Mouse (Mus musculus) kidney, adult 2 months (tissue): ENCODE results near the gene Dach1. TPM values are rescaled to one million over a fixed set of nuclear protein-coding genes. Genes with fewer than 3 reads are reported as not detected.

Experiments
- DNase-seq: peaks from one replicate; pipeline ENCODE4 v3.0.0; 2021
- H3K27ac ChIP-seq: fragments of 200-500 bp; 2 replicates; pipeline ENCODE4 v1.5.1; 2012; ENCODE audit warnings: low read depth, low read length, control low read depth, inconsistent platforms; ENCODE audit not compliant: insufficient read depth
- H3K27me3 ChIP-seq: fragments of 200-500 bp; replicated peaks from 2 replicates; pipeline ENCODE4 v1.6.1; 2012; ENCODE audit warnings: mild to moderate bottlenecking, moderate library complexity, low read length, inconsistent platforms; ENCODE audit not compliant: control insufficient read depth, insufficient read depth
- H3K36me3 ChIP-seq: fragments of 200-500 bp; 2 replicates; pipeline ENCODE4 v1.6.1; 2012; ENCODE audit warnings: mild to moderate bottlenecking, moderate library complexity, low read length, inconsistent platforms; ENCODE audit not compliant: control insufficient read depth, insufficient read depth
- H3K4me1 ChIP-seq: fragments of 200-500 bp; 2 replicates; pipeline ENCODE4 v1.6.1; 2011; ENCODE audit warnings: low read length; ENCODE audit not compliant: control insufficient read depth, insufficient read depth
- H3K4me3 ChIP-seq: fragments of 200-500 bp; 2 replicates; pipeline ENCODE4 v1.5.1; 2011; ENCODE audit warnings: mild to moderate bottlenecking, low read depth, low read length, control low read depth; ENCODE audit not compliant: insufficient read depth
- CTCF ChIP-seq: fragments of 200-500 bp; conservative IDR thresholded peaks from 2 replicates; pipeline ENCODE4 v1.5.1; 2011; ENCODE audit warnings: low read depth, mild to moderate bottlenecking, control low read depth, low read length, moderate library complexity, mixed read lengths; ENCODE audit not compliant: insufficient read depth, insufficient read length
- POLR2A ChIP-seq: fragments of 200-500 bp; IDR thresholded peaks from one replicate; pipeline ENCODE4 v1.6.1; 2011; ENCODE audit warnings: low read depth, low read length, control low read depth
- WGBS: fragments of 180-500 bp; shearing (Covaris S2); methylation state at CpG from one replicate; pipeline ENCODE4 v1.1.7; 2018; 5-methylcytosine and 5-hydroxymethylcytosine counted together
- polyA plus RNA-seq: library from polyadenylated mRNA; depleted of rRNA; stranded (reverse); fragments of >200 nt; gene quantifications from 2 replicates; pipeline ENCODE4 v1.2.3, GENCODE M21; 2012

Gene Dach1
- polyA plus RNA-seq, 1 experiment = 4.1 TPM

DNA sequence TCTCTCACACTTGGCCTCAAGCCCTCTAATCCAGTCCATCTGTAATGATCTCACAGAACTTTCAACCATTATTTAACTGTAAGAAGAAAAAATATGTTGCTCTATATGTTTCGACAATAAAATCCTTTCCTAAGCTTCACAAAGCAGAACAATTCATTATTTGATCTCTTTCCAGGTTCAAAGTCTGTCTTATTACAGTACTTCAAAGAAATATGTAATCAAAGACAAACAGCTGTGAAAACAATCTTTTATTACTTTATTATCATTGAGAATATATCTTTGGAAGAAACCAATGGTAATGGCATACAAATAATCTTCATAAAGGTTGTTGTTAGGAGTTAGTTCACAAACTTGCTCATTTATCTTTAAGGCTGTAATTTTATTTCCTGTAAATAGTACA, 84.8 kb downstream of the Dach1 start:
- no peak for DNase-seq
- WGBS = 56% methylated on average over 1 of the region's 1 CpGs
- TF ChIP-seq CTCF = no peak
- no peak for TF ChIP-seq POLR2A
- H3K27ac ChIP-seq = no peak overlapping the region
- peaks cover 5% of the 10 kb centered on the region for H3K4me1 ChIP-seq
- no peak overlapping the region for H3K4me3 ChIP-seq
- H3K27me3 ChIP-seq = no peaks in the 10 kb centered on the region
- no peaks in the 10 kb centered on the region for H3K36me3 ChIP-seq

DNA sequence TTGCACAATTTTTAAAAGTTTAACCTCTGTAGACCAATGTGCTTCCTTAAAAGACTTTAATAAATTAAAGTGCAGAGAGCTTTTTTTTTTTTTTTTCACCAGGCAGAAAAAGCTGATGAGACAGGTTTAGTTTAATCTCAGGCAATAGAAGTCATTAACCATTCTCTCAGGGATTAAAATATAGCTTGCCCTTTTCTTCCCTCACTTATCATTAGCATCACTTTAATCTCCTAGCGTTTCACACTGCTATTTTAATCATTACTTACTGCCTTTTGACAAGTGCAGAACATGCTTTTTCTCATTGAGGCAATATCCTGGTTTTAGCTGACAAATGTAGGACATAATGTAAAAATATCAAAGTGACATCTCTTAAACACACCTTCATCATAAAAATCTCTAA, 86.1 kb downstream of the Dach1 start:
- TF ChIP-seq POLR2A = no peak
- no peak for TF ChIP-seq CTCF
- no peak overlapping the region for H3K27ac ChIP-seq
- DNase-seq = no peak
- H3K36me3 ChIP-seq = no peaks in the 10 kb centered on the region
- H3K4me3 ChIP-seq = no peak overlapping the region
- H3K4me1 ChIP-seq = peaks cover 5% of the 10 kb centered on the region
- H3K27me3 ChIP-seq = no peaks in the 10 kb centered on the region
- 15% methylated on average over 1 of the region's 1 CpGs for WGBS

DNA sequence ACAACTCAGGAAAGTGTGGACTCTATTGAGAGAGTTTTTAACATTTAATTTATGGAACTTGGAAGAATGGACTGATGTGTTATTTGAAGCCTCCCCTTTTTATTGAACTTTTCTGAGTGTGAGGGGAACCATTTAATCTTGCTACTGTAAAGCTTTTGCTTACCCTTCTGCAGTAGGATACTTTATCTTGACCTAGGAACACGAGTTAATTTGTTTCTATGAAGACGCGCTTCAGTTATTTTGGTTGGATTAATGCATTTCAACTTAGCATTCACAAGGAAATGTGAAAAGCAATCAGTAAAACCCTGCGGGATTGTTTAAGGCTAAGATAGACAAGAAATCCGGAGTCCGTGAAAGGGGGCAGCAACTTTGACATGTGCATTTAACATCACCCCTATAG, 89.6 kb downstream of the Dach1 start:
- Histone ChIP-seq H3K4me1 (peaks cover 5% of the 10 kb centered on the region), H3K4me3 (no peak overlapping the region), H3K36me3 (no peaks in the 10 kb centered on the region), H3K27ac (peak overlapping the region; percentile 45; the same call in 1 of the 2 replicates), H3K27me3 (no peaks in the 10 kb centered on the region)
- TF ChIP-seq POLR2A = no peak
- 36% methylated on average over 6 of the region's 6 CpGs for WGBS
- peak; percentile 54 for DNase-seq

DNA sequence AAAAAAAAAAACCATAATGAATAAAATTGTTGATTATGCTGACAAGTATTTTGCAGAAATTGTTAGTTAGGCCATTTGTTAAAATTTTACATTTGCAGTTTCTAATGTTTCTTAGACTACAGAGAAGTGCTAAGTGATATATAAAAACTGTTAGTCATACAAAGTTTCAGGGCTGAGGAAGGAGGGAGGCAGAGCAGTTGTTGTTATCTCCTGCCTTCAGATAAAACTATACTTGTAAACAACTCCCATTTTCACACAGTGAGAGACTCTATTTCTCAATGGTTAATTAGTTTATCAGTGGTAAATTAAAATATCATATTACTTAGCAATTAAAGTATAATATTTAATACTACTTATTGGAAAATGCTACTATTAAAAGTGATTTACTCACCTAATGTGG, 91.6 kb downstream of the Dach1 start:
- TF ChIP-seq POLR2A (no peak), CTCF (no peak)
- no peak for DNase-seq

GRCm38 (mm10) chr14:98073421-98074080, 96.0 kb downstream of the Dach1 start:
- WGBS = 72% methylated on average over 12 of the region's 12 CpGs
- no peak overlapping the region for H3K4me3 ChIP-seq
- TF ChIP-seq POLR2A = no peak
- no peak for TF ChIP-seq CTCF
- DNase-seq = no peak
- H3K4me1 ChIP-seq = peaks cover 7% of the 10 kb centered on the region
- H3K27me3 ChIP-seq = no peaks in the 10 kb centered on the region
- no peak overlapping the region for H3K27ac ChIP-seq
- no peaks in the 10 kb centered on the region for H3K36me3 ChIP-seq

More for the DNA sequence above, 91.6 kb downstream of the Dach1 start:
- H3K36me3 ChIP-seq = no peaks in the 10 kb centered on the region
- no peak overlapping the region for H3K27ac ChIP-seq
- peaks cover 5% of the 10 kb centered on the region for H3K4me1 ChIP-seq
- no peak overlapping the region for H3K4me3 ChIP-seq
- H3K27me3 ChIP-seq = no peaks in the 10 kb centered on the region

GRCm38 (mm10) chr14:98072647-98073420, 96.7 kb downstream of the Dach1 start:
- no peak overlapping the region for H3K4me3 ChIP-seq
- no peaks in the 10 kb centered on the region for H3K36me3 ChIP-seq
- 62% methylated on average over 11 of the region's 11 CpGs for whole genome bisulfite sequencing
- H3K27ac ChIP-seq = peak overlapping the region; percentile 68
- TF ChIP-seq CTCF (no peak), POLR2A (no peak)
- H3K4me1 ChIP-seq = peaks cover 7% of the 10 kb centered on the region
- no peak for DNase-seq
- no peaks in the 10 kb centered on the region for H3K27me3 ChIP-seq

GRCm38 (mm10) chr14:98071877-98072276, 97.7 kb downstream of the Dach1 start:
- H3K36me3 ChIP-seq = no peaks in the 10 kb centered on the region
- no peak for TF ChIP-seq POLR2A
- peak overlapping the region; percentile 58 for H3K27ac ChIP-seq
- H3K4me1 ChIP-seq = peaks cover 10% of the 10 kb centered on the region
- H3K27me3 ChIP-seq = no peaks in the 10 kb centered on the region
- peak; percentile 37 for DNase-seq
- no peak overlapping the region for H3K4me3 ChIP-seq
- WGBS = 25% methylated on average over 4 of the region's 4 CpGs
